Mouse (Mus musculus): ENCODE results near the gene Numbl.

DNA sequence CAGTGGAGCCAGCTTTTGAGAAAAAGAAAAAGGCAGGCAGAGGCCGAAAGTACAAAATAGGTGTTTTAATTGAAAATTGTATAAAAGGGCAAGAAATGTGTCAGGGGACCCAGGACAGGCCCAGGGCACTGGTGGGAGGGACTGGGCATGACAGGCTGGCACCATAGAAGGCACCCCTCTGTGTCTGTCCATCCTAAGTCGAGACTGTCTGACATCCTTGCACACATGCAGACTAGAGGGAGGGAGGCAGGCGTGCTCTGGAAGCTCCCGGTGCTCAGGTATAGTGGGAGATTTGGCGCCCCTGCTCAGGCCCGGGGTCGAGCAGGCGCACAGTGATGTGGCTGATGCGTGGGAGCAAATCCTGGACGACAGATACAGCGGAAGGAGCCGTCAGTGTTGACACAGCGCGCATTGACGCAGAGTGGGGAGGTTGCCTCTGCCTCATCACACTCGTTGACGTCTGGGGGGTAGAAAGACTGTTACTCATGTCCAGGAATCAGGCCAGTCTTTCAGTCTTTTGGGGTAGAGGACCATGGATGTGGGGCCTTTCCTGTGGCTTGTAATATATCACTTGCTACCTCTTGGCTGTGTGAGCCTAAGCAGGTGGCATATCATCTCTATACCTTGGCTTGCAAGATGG is 47.0 kb downstream of the Numbl start:
- TF ChIP-seq CTCF (conservative IDR thresholded peaks at IDR 0.05; ENCODE audit: insufficient read depth, insufficient read length, low read depth, low read length) (no peak), POLR2A (IDR thresholded peaks at IDR 0.05; ENCODE audit: low read depth, low read length) (no peak)
